Mouse (Mus musculus): Measurements from ENCODE around the gene Pnmal1. TPM values are rescaled to one million over a fixed set of nuclear protein-coding genes. Genes with fewer than 3 reads are reported as not detected.

The Pnmal1 gene
- total and polyA plus RNA-seq, 2 experiments from 2014 or later: 0.04 TPM; not detected in 1

DNA sequence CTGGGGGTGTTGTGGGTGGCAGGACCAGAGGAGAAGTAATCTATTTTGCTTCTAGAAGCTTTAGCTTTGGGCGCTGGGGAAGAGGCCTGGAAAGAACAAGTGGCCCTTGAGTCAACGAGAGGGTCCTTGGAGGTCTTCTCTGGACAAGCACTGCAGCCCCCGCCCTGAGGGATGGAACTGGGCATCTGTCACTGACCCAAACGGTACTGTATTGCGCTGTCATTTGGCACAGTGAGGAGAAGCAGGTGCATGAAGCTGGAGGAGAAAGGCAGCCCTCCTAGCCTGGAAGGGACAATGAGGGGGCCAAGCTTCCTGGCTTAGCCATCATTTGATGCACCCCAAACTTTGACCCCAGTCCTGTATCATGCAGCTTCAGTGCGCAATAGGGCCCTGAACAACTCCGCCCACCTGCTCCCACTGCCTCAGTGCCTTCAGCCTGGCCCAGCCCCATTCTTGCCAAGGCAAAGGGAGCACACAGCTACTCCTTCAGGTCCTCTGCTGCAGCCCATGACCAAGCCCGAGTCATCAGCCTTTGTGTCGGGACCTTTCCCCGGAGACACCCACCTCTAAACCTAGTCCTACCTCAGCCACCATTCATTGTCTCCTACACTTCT lies 37.0 kb upstream of the Pnmal1 start:
- ATAC-seq (ENCODE audit: insufficient read depth, low read depth) (no peak), DNase-seq (ENCODE audit: low spot score) (no peak)
- peak overlapping the region; percentile 89 for H3K4me3 ChIP-seq (ENCODE audit: low read depth, low read length)
- H3K9me3 ChIP-seq (replicated peaks; ENCODE audit: control insufficient read depth, low read length): no peaks in the 10 kb centered on the region
- peaks cover 27% of the 10 kb centered on the region for H3K36me3 ChIP-seq (replicated peaks; ENCODE audit: control insufficient read depth, insufficient read depth, low read length)
- H3K4me1 ChIP-seq (ENCODE audit: control insufficient read depth, insufficient read depth): peaks cover 37% of the 10 kb centered on the region
- peak overlapping the region; percentile 99 for H3K4me2 ChIP-seq (ENCODE audit: low read depth, low read length)
- H3K9ac ChIP-seq (replicated peaks; ENCODE audit: low read depth, low read length): peak overlapping the region; percentile 93
- H3K27ac ChIP-seq (ENCODE audit: low read depth): peak overlapping the region; percentile 9; the same call in 1 of the 2 replicates
- no peak for TF ChIP-seq EP300 (IDR thresholded peaks at IDR 0.05; ENCODE audit: low read depth)
- TF ChIP-seq CTCF (IDR thresholded peaks at IDR 0.05; ENCODE audit: low read depth): no peak
- H3K27me3 ChIP-seq (ENCODE audit: control insufficient read depth, insufficient read depth, low read length): no peaks in the 10 kb centered on the region
- WGBS: 45% methylated on average over 10 of the region's 10 CpGs

DNA sequence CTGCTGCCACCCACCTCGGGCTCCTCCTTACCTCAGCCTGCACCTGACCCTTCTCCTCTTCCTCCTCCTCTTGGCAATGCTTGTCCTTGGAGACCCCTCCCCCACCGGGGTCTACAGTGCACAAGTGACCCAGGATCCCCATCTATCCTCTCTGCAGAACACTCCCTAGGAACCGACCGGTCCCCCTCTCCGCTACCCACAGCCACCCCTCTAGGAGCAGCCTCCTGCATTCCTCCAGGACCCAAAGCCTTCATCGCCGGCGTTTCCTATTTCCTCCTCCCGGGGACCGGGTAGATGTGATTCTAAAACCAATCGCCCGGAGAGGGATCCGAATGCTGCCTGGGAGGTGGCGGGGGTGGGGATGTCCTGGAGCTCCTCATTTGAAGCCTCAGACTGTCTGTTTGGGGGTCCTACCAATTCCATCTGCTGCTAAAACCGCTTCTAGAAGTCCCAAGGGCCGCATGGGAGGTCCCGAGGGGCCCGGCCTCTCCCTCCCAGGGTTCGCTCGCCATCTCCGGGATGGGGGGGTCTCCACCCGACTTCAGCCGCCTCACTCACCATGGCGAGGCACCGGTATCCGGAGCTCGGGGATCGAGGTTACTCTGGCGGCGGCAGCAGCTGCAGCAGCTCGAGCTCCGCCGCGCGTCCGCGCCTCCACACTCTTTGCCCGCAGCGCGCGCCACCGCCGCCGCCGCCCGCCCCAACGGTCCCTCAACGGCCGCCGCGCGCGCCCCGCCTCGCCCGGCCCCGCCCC lies 36.0 kb upstream of the Pnmal1 start:
- peak overlapping the region; percentile 93 for H3K9ac ChIP-seq (replicated peaks; ENCODE audit: low read depth, low read length)
- H3K4me1 ChIP-seq (ENCODE audit: control insufficient read depth, insufficient read depth): peaks cover 37% of the 10 kb centered on the region
- H3K27ac ChIP-seq (ENCODE audit: low read depth): peak overlapping the region; percentile 91
- H3K4me2 ChIP-seq (ENCODE audit: low read depth, low read length): peak overlapping the region; percentile 99
- H3K27me3 ChIP-seq (ENCODE audit: control insufficient read depth, insufficient read depth, low read length): no peaks in the 10 kb centered on the region
- peaks cover 17% of the 10 kb centered on the region for H3K36me3 ChIP-seq (replicated peaks; ENCODE audit: control insufficient read depth, insufficient read depth, low read length)
- no peaks in the 10 kb centered on the region for H3K9me3 ChIP-seq (replicated peaks; ENCODE audit: control insufficient read depth, low read length)
- ATAC-seq (ENCODE audit: insufficient read depth, low read depth) (0 out of 2 replicates have a peak, but pooled peaks have one; percentile 0), DNase-seq (ENCODE audit: low spot score) (no peak)
- TF ChIP-seq CTCF (IDR thresholded peaks at IDR 0.05; ENCODE audit: low read depth): no peak
- TF ChIP-seq EP300 (IDR thresholded peaks at IDR 0.05; ENCODE audit: low read depth): no peak
- WGBS: 0% methylated on average over 55 of the region's 57 CpGs
- peak overlapping the region; percentile 89 for H3K4me3 ChIP-seq (ENCODE audit: low read depth, low read length)

DNA sequence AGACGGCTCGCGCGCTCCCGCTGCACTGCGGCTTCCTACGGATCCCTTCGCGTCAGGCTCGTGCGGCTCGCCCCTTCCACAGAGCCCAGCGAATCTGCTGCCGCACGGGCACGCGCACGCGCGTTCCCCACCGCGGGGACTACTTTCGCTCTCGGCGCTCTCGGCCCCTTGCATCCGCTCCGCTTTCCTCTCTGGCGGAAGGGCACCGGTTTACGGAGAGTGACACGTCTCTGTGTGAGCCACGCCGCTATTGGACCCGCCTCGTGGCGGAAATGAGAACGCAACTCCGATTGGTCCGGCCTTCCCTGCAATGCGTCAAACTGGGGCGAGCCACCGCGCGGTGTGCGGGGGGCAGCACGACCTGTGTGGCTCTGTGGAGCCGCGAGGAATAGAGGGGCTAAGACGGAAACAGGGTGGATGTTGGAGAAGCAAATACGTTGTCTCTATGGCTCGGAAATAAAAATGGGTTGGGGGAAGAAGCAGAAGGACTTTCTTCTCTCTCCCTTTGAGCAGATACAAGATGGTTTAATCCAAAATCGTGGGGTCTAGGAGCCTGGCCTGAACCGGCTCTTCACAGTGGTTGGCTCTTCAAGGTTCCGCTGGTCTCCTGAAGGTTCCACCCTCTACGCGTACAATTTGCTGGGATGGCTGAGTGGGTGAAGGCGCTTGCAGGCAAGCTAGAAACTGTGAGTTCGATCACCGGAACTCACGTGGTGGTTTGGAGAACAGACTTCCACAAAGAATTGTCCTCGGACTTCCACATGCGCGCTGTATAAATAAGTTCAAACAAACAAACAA lies 35.2 kb upstream of the Pnmal1 start, which contains the start of gene Calm3:
TSS of gene Calm3 (minus strand) at position 78 of the 798 bp plus-strand sequence.
- Histone ChIP-seq H3K27ac (ENCODE audit: low read depth) (peak within 1 kb of the TSS; percentile 95), H3K36me3 (replicated peaks; ENCODE audit: control insufficient read depth, insufficient read depth, low read length) (peaks cover 11% of the 10 kb centered on the region), H3K9me3 (replicated peaks; ENCODE audit: control insufficient read depth, low read length) (no peaks in the 10 kb centered on the region), H3K4me3 (ENCODE audit: low read depth, low read length) (peak within 1 kb of the TSS; percentile 89), H3K9ac (replicated peaks; ENCODE audit: low read depth, low read length) (peak within 1 kb of the TSS; percentile 93), H3K27me3 (ENCODE audit: control insufficient read depth, insufficient read depth, low read length) (no peaks in the 10 kb centered on the region), H3K4me1 (ENCODE audit: control insufficient read depth, insufficient read depth) (peaks cover 37% of the 10 kb centered on the region), H3K4me2 (ENCODE audit: low read depth, low read length) (peak within 1 kb of the TSS; percentile 99)
- ATAC-seq (ENCODE audit: insufficient read depth, low read depth) (peak; percentile 86), DNase-seq (ENCODE audit: low spot score) (peak; percentile 98)
- TF ChIP-seq CTCF (IDR thresholded peaks at IDR 0.05; ENCODE audit: low read depth): no peak
- peak; percentile 95; the same call in 1 of the 2 replicates for TF ChIP-seq EP300 (IDR thresholded peaks at IDR 0.05; ENCODE audit: low read depth)
- WGBS: 2% methylated on average over 64 of the region's 64 CpGs

DNA sequence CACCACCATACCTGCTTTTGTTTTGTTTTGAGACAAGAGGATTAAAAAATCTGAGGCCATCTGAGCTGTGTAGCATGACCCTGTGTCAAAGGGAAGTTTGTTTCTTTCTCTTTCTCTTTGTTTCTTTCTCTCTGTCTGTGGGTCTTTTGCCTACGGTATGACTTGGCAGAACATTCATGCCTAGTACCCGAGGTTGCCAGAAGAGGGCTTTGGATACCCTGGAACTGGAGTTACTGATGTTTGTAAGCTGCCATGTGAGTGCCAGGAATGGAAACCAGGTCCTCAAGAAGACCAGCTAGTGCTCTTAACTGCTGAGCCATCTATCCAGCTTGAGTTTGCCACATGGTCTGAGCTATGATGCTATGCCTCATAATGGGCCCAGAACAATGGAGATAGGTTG lies 31.1 kb upstream of the Pnmal1 start:
- DNase-seq (ENCODE audit: low spot score) (no peak), ATAC-seq (ENCODE audit: insufficient read depth, low read depth) (no peak)
- WGBS: 27% methylated on average over 2 of the region's 2 CpGs
- Histone ChIP-seq H3K9ac (replicated peaks; ENCODE audit: low read depth, low read length) (no peak overlapping the region), H3K27ac (ENCODE audit: low read depth) (no peak overlapping the region), H3K4me1 (ENCODE audit: control insufficient read depth, insufficient read depth) (no peaks in the 10 kb centered on the region), H3K4me3 (ENCODE audit: low read depth, low read length) (no peak overlapping the region), H3K36me3 (replicated peaks; ENCODE audit: control insufficient read depth, insufficient read depth, low read length) (no peaks in the 10 kb centered on the region), H3K9me3 (replicated peaks; ENCODE audit: control insufficient read depth, low read length) (no peaks in the 10 kb centered on the region), H3K27me3 (ENCODE audit: control insufficient read depth, insufficient read depth, low read length) (no peaks in the 10 kb centered on the region), H3K4me2 (ENCODE audit: low read depth, low read length) (no peak overlapping the region)
- TF ChIP-seq CTCF (IDR thresholded peaks at IDR 0.05; ENCODE audit: low read depth) (no peak), EP300 (IDR thresholded peaks at IDR 0.05; ENCODE audit: low read depth) (no peak)

DNA sequence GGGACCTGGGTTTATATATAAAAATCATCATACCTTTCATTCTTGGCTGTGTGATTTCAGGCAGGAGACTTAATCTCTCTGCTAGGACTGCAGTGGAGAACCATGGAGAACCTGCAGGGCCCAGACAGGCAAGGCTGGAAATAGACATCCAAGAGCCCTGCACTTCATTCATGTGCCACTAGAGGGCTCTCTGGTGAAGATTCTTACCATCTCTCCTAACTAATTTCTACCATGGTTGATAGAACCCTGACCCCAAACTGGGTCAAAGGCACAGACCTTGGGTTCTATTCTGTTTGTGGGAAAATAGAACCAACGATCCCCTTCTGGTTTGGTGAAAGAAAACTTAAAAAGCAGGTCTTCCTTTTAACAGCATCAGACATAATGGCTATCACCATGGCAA lies 28.6 kb upstream of the Pnmal1 start:
- no peak overlapping the region for H3K4me3 ChIP-seq (ENCODE audit: low read depth, low read length)
- no peaks in the 10 kb centered on the region for H3K36me3 ChIP-seq (replicated peaks; ENCODE audit: control insufficient read depth, insufficient read depth, low read length)
- H3K4me1 ChIP-seq (ENCODE audit: control insufficient read depth, insufficient read depth): no peaks in the 10 kb centered on the region
- H3K27ac ChIP-seq (ENCODE audit: low read depth): no peak overlapping the region
- H3K9me3 ChIP-seq (replicated peaks; ENCODE audit: control insufficient read depth, low read length): no peaks in the 10 kb centered on the region
- ATAC-seq (ENCODE audit: insufficient read depth, low read depth) (no peak), DNase-seq (ENCODE audit: low spot score) (peak; percentile 44)
- WGBS: 7% methylated on average over 1 of the region's 1 CpGs
- H3K9ac ChIP-seq (replicated peaks; ENCODE audit: low read depth, low read length): no peak overlapping the region
- no peaks in the 10 kb centered on the region for H3K27me3 ChIP-seq (ENCODE audit: control insufficient read depth, insufficient read depth, low read length)
- no peak overlapping the region for H3K4me2 ChIP-seq (ENCODE audit: low read depth, low read length)
- TF ChIP-seq EP300 (IDR thresholded peaks at IDR 0.05; ENCODE audit: low read depth) (no peak), CTCF (IDR thresholded peaks at IDR 0.05; ENCODE audit: low read depth) (peak; percentile 71)

Data from heart, postnatal 0 days (tissue).